Mouse (Mus musculus): ENCODE data around the gene Psmd6.

GRCm38 (mm10) chr14:14064486-14065141 lies 56.2 kb downstream of the Psmd6 start:
- TF ChIP-seq CTCF (IDR thresholded peaks at IDR 0.05; ENCODE audit: extremely low read depth, insufficient read depth, low read length) = no peak
- no peak for TF ChIP-seq POLR2A (IDR thresholded peaks at IDR 0.05; ENCODE audit: extremely low read depth, insufficient read depth, low read length)
